Mouse (Mus musculus): ENCODE data around the gene Dohh. TPM values are rescaled to one million over a fixed set of nuclear protein-coding genes. Genes with fewer than 3 reads are reported as not detected.
A peak's percentile ranks its signal among the peaks of the same experiment; 100 is the strongest.

The Dohh gene
- polyA plus RNA-seq, 1 experiment from 2014 or later: 74.3 TPM

- Histone ChIP-seq H3K4me1 (replicated peaks; ENCODE audit: insufficient read depth, low read length) (peaks cover 49% of the 10 kb centered on the region), H3K27ac (no peak overlapping the region), H3K36me3 (ENCODE audit: insufficient read depth, low read length) (peaks cover 44% of the 10 kb centered on the region), H3K4me2 (ENCODE audit: low read length) (no peak overlapping the region), H3K27me3 (ENCODE audit: insufficient read depth, low read length) (no peaks in the 10 kb centered on the region), H3K4me3 (replicated peaks; ENCODE audit: low read depth, low read length) (no peak overlapping the region), H3K9me3 (replicated peaks; ENCODE audit: low read length) (no peaks in the 10 kb centered on the region), H3K9ac (ENCODE audit: low read depth, low read length) (no peak overlapping the region)
- ATAC-seq (replicated peaks; ENCODE audit: low FRiP score, low read depth): no peak
- no peak for TF ChIP-seq CTCF (IDR thresholded peaks at IDR 0.05; ENCODE audit: low read depth)
- no peak for DNase-seq (ENCODE audit: low spot score)
- 66% methylated on average over 18 of the region's 18 CpGs for WGBS
These were observed 20.5 kb downstream of the Dohh start for GRCm38 (mm10) chr10:81404720-81405119.

DNA sequence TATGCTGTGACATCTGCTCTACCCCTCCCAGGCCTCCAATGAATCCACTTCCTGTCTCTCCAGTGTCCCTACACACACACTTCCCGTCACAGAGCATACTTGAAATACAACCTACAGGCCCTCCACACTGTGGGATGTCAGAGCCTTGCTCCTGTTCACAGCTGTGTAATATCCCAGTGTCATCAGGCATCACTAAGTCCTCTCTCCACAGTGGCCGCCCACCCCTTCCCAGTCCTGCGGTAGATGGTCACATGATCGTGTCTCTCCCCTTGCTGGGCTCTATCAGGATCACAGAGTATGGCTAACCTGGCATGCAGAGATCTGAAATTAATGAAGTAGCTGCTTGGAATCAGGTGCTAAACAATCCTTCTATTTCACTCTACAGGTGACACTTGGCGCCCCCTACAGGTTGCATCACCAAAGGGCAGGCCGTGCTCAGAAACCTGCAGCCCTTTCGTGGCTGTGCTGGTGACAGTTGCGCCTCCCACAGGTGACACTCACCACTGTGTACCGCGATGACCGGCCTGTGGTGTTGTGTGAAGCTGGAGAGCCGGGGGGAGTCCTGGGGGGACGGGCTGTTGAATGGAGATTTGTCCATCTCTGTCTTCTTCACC is 21.5 kb downstream of the Dohh start:
- H3K36me3 ChIP-seq (ENCODE audit: insufficient read depth, low read length): peaks cover 34% of the 10 kb centered on the region
- H3K27ac ChIP-seq: no peak overlapping the region
- 60% methylated on average over 13 of the region's 13 CpGs for WGBS

GRCm38 (mm10) chr10:81406504-81407440 is 22.5 kb downstream of the Dohh start:
- H3K27me3 ChIP-seq (ENCODE audit: insufficient read depth, low read length): no peaks in the 10 kb centered on the region
- DNase-seq (ENCODE audit: low spot score): no peak
- no peak for ATAC-seq (replicated peaks; ENCODE audit: low FRiP score, low read depth)
- WGBS: 55% methylated on average over 24 of the region's 24 CpGs
- TF ChIP-seq CTCF (IDR thresholded peaks at IDR 0.05; ENCODE audit: low read depth): no peak
- H3K9ac ChIP-seq (ENCODE audit: low read depth, low read length): no peak overlapping the region
- no peaks in the 10 kb centered on the region for H3K9me3 ChIP-seq (replicated peaks; ENCODE audit: low read length)
- peak overlapping the region; percentile 30; the same call in 1 of the 2 replicates for H3K4me2 ChIP-seq (ENCODE audit: low read length)
- H3K27ac ChIP-seq: no peak overlapping the region
- peaks cover 30% of the 10 kb centered on the region for H3K36me3 ChIP-seq (ENCODE audit: insufficient read depth, low read length)
- peaks cover 48% of the 10 kb centered on the region for H3K4me1 ChIP-seq (replicated peaks; ENCODE audit: insufficient read depth, low read length)
- H3K4me3 ChIP-seq (replicated peaks; ENCODE audit: low read depth, low read length): no peak overlapping the region

More for the DNA sequence above, 21.5 kb downstream of the Dohh start:
- no peak overlapping the region for H3K4me3 ChIP-seq (replicated peaks; ENCODE audit: low read depth, low read length)
- DNase-seq (ENCODE audit: low spot score): no peak
- H3K4me2 ChIP-seq (ENCODE audit: low read length): no peak overlapping the region
- no peak for ATAC-seq (replicated peaks; ENCODE audit: low FRiP score, low read depth)
- no peak overlapping the region for H3K9ac ChIP-seq (ENCODE audit: low read depth, low read length)
- no peaks in the 10 kb centered on the region for H3K27me3 ChIP-seq (ENCODE audit: insufficient read depth, low read length)
- TF ChIP-seq CTCF (IDR thresholded peaks at IDR 0.05; ENCODE audit: low read depth): peak; percentile 72
- H3K4me1 ChIP-seq (replicated peaks; ENCODE audit: insufficient read depth, low read length): peaks cover 51% of the 10 kb centered on the region
- H3K9me3 ChIP-seq (replicated peaks; ENCODE audit: low read length): no peaks in the 10 kb centered on the region

- 31% methylated on average over 31 of the region's 31 CpGs for WGBS
- peaks cover 48% of the 10 kb centered on the region for H3K4me1 ChIP-seq (replicated peaks; ENCODE audit: insufficient read depth, low read length)
- no peak for TF ChIP-seq CTCF (IDR thresholded peaks at IDR 0.05; ENCODE audit: low read depth)
- peak overlapping the region; percentile 69; the same call in 1 of the 2 replicates for H3K27ac ChIP-seq
- H3K27me3 ChIP-seq (ENCODE audit: insufficient read depth, low read length): no peaks in the 10 kb centered on the region
- ATAC-seq (replicated peaks; ENCODE audit: low FRiP score, low read depth): peak; percentile 16; the same call in 1 of the 2 replicates
- H3K9ac ChIP-seq (ENCODE audit: low read depth, low read length): no peak overlapping the region
- H3K9me3 ChIP-seq (replicated peaks; ENCODE audit: low read length): no peaks in the 10 kb centered on the region
- DNase-seq (ENCODE audit: low spot score): peak; percentile 79
- H3K4me3 ChIP-seq (replicated peaks; ENCODE audit: low read depth, low read length): no peak overlapping the region
- H3K36me3 ChIP-seq (ENCODE audit: insufficient read depth, low read length): peaks cover 29% of the 10 kb centered on the region
- peak overlapping the region; percentile 30; the same call in 1 of the 2 replicates for H3K4me2 ChIP-seq (ENCODE audit: low read length)
These were observed 23.6 kb downstream of the Dohh start for GRCm38 (mm10) chr10:81407539-81408423.

- Histone ChIP-seq H3K36me3 (ENCODE audit: insufficient read depth, low read length) (peaks cover 27% of the 10 kb centered on the region), H3K4me3 (replicated peaks; ENCODE audit: low read depth, low read length) (no peak overlapping the region), H3K4me1 (replicated peaks; ENCODE audit: insufficient read depth, low read length) (peaks cover 43% of the 10 kb centered on the region), H3K4me2 (ENCODE audit: low read length) (no peak overlapping the region), H3K9ac (ENCODE audit: low read depth, low read length) (no peak overlapping the region), H3K27me3 (ENCODE audit: insufficient read depth, low read length) (no peaks in the 10 kb centered on the region), H3K9me3 (replicated peaks; ENCODE audit: low read length) (no peaks in the 10 kb centered on the region), H3K27ac (peak overlapping the region; percentile 69)
- ATAC-seq (replicated peaks; ENCODE audit: low FRiP score, low read depth) (no peak), DNase-seq (ENCODE audit: low spot score) (no peak)
- WGBS: 65% methylated on average over 13 of the region's 13 CpGs
- TF ChIP-seq CTCF (IDR thresholded peaks at IDR 0.05; ENCODE audit: low read depth): no peak
These were observed 24.1 kb downstream of the Dohh start for GRCm38 (mm10) chr10:81408424-81408729.

DNA sequence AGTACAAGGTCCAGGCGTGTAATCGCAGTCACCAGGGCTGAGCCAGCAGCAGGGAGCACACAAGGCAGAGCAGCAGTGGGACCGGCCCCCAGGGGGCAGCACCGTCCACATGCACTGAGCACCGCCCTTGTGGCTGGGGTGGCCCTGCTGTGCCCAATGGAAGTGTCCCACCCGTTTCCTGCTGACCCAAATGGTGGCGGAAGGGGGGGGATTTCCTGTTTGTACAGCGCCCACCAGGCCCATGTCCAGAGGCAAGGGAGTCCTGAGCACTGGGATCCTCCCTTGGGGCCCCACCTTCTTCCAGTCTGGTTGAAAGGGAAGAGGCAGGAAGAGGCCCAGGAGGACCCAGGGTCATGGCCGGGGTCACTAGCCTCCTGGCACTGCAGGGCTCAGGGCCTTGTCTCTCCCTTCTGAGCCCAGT is 24.7 kb downstream of the Dohh start:
- Histone ChIP-seq H3K4me3 (replicated peaks; ENCODE audit: low read depth, low read length) (no peak overlapping the region), H3K9ac (ENCODE audit: low read depth, low read length) (no peak overlapping the region), H3K27me3 (ENCODE audit: insufficient read depth, low read length) (no peaks in the 10 kb centered on the region), H3K4me2 (ENCODE audit: low read length) (no peak overlapping the region), H3K4me1 (replicated peaks; ENCODE audit: insufficient read depth, low read length) (peaks cover 45% of the 10 kb centered on the region), H3K27ac (peak overlapping the region; percentile 69), H3K36me3 (ENCODE audit: insufficient read depth, low read length) (peaks cover 27% of the 10 kb centered on the region), H3K9me3 (replicated peaks; ENCODE audit: low read length) (no peaks in the 10 kb centered on the region)
- DNase-seq (ENCODE audit: low spot score) (peak; percentile 82), ATAC-seq (replicated peaks; ENCODE audit: low FRiP score, low read depth) (peak; percentile 59)
- WGBS: 15% methylated on average over 9 of the region's 9 CpGs
- peak; percentile 88 for TF ChIP-seq CTCF (IDR thresholded peaks at IDR 0.05; ENCODE audit: low read depth)
